Mouse (Mus musculus) heart, postnatal 10 days (tissue): ENCODE results near the gene Vmn2r101. TPM values are rescaled to one million over a fixed set of nuclear protein-coding genes. Genes with fewer than 3 reads are reported as not detected.

Source experiments
- DNase-seq, 2 experiments: peaks; one replicate each; pipeline ENCODE4 v3.0.0; 2021
- intact Hi-C: fragments of 180-260 bp; cut with DNase I; formaldehyde crosslinking; loops from one replicate; pipeline ENCODE4 v1.15.1; 2025
- total RNA-seq, 2 experiments: library from RNA; stranded (reverse); gene quantifications; 2 replicates each; pipeline ENCODE4 v1.2.3; 2021

Gene Vmn2r101
- total RNA-seq = not detected

DNA sequence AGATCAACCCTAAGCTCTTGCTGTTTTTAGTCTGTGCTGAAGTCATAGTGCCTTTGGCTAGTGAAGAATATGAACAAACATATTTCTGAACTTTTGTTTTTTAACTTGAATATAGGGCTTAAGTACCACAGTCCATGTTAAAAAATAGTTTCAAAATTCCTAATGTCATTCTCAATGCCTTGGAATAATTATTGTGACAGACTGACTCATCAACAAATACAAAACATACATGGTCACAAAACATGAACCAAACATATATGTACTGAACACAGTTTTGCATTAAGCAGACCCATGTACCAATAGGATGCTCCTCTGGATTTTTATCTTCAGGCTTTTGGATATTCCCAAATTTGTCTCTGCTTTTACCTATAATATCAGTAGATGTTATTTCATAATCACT lies at the start of gene Vmn2r101:
Gene Vmn2r101, plus strand, starts transcription at position 301 of the 400 bp plus-strand sequence.
- no peak for DNase-seq
- intact Hi-C loops = no loop called here

GRCm38 (mm10) chr17:19629328-19629727 lies 52.3 kb downstream of the Vmn2r101 start:
- intact Hi-C loops = loop anchor here (2.0 kb wide), 1 partner anchor 49 kb away; no protein-coding TSS in a partner anchor

DNA sequence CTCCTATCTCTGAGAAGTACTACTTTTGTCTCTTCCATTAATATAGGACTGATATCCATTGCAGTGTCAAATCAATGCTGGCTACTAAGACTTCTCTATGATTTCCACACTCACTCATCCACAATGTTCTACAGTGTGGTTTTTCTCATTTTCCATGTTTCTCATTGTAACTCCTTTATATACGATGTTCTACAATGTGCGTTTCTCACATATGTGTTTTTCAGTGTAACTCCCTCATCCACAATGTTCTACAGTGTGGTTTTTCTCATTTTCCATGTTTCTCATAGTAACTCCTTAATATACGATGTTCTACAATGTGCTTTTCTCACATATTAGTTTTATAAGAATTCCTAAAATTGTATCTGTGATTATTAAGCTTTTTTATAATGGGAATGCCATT lies 81.4 kb downstream of the Vmn2r101 start:
- intact Hi-C loops = no loop called here
- no peak for DNase-seq

More at GRCm38 (mm10) chr17:19629328-19629727, 52.3 kb downstream of the Vmn2r101 start:
- DNase-seq = no peak

DNA sequence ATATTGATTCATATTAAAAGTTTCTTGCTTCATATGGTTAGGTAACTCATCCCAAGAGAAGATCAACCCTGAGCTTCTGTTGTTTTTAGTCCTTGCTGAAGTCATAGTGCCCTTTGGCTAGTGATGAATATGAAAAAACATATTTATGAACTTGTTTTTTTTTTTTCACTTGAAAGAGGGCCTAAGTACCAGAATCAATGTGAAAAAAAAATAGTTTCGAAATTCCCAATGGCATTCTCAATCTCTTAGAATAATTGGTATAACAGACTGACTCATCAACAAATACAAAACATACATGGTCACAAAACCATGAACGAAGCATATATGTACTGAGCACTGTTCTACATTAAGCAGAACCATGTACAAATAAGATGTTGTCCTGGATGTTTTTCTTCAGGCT lies 83.0 kb downstream of the Vmn2r101 start, which contains the start of gene Vmn2r102:
Gene Vmn2r102, plus strand, starts transcription at position 301 of the 400 bp plus-strand sequence.
- DNase-seq = no peak
- intact Hi-C loops = no loop called here

Other genes with a start within 250 kb of the Vmn2r101 start
- not detected for gene Vmn2r99, start 215.3 kb upstream of the Vmn2r101 start, total RNA-seq
- not detected for gene Vmn2r100, start 72.5 kb upstream of the Vmn2r101 start, total RNA-seq
- not detected for gene Vmn2r102, start 83.1 kb downstream of the Vmn2r101 start, total RNA-seq
- gene Vmn2r103, start 196.1 kb downstream of the Vmn2r101 start, total RNA-seq = not detected